Mouse (Mus musculus): ENCODE data around the gene S100a3. TPM values are rescaled to one million over a fixed set of nuclear protein-coding genes. Genes with fewer than 3 reads are reported as not detected.

Gene S100a3
- polyA plus RNA-seq, 1 experiment = 4.7 TPM

GRCm38 (mm10) chr3:90535446-90535845, 24.9 kb upstream of the S100a3 start:
- H3K4me2 ChIP-seq (ENCODE audit: low read depth) = no peak overlapping the region
- H3K27me3 ChIP-seq (ENCODE audit: control insufficient read depth, insufficient read depth, insufficient read length) = no peaks in the 10 kb centered on the region
- peaks cover 17% of the 10 kb centered on the region for H3K79me2 ChIP-seq (ENCODE audit: control insufficient read depth, insufficient read depth)
- H3K36me3 ChIP-seq (ENCODE audit: control insufficient read depth, insufficient read depth) = no peaks in the 10 kb centered on the region
- H3ac ChIP-seq (ENCODE audit: control insufficient read depth, insufficient read length) = no peak overlapping the region
- TF ChIP-seq MAX (IDR thresholded peaks at IDR 0.05; ENCODE audit: low read depth) (no peak), MYOG (IDR thresholded peaks at IDR 0.05; ENCODE audit: control insufficient read depth in 1 of 3, insufficient read depth in 1 of 3, insufficient read length in 2 of 3, low read depth in 2 of 3) (no peak), SRF (IDR thresholded peaks at IDR 0.05; ENCODE audit: control insufficient read depth, insufficient read length, low read depth) (no peak), POLR2A (IDR thresholded peaks at IDR 0.05; ENCODE audit: insufficient read length, low read depth) (no peak), TCF3 (IDR thresholded peaks at IDR 0.05; ENCODE audit: insufficient read length, low read depth) (no peak), MYOD1 (IDR thresholded peaks at IDR 0.05; ENCODE audit: control insufficient read depth in 1 of 3, insufficient read length in 2 of 3, low read depth in 2 of 3) (no peak), TCF12 (IDR thresholded peaks at IDR 0.05; ENCODE audit: insufficient read depth, poor library complexity, severe bottlenecking) (no peak), CEBPB (IDR thresholded peaks at IDR 0.05; ENCODE audit: insufficient read depth, poor library complexity, severe bottlenecking) (no peak), REST (IDR thresholded peaks at IDR 0.05; ENCODE audit: insufficient read depth, insufficient read length) (no peak), USF1 (IDR thresholded peaks at IDR 0.05; ENCODE audit: low read depth) (no peak), E2F4 (IDR thresholded peaks at IDR 0.05; ENCODE audit: insufficient read depth) (no peak), POLR2AphosphoS2 (IDR thresholded peaks at IDR 0.05; ENCODE audit: insufficient read length, low read depth) (no peak)
- no peak overlapping the region for H3K4me3 ChIP-seq

GRCm38 (mm10) chr3:90537141-90537904, 23.1 kb upstream of the S100a3 start, which contains the start of gene S100a16:
S100a16 (plus strand) TSS chr3:90537254.
- peak within 1 kb of the TSS; percentile 67 for H3K4me3 ChIP-seq
- TF ChIP-seq CEBPB (IDR thresholded peaks at IDR 0.05; ENCODE audit: insufficient read depth, poor library complexity, severe bottlenecking) = no peak
- TF ChIP-seq POLR2A (IDR thresholded peaks at IDR 0.05; ENCODE audit: insufficient read length, low read depth) = peak; percentile 76
- no peak for TF ChIP-seq SRF (IDR thresholded peaks at IDR 0.05; ENCODE audit: control insufficient read depth, insufficient read length, low read depth)
- peak; percentile 55 to 90 (median 83) for TF ChIP-seq MYOD1 (IDR thresholded peaks at IDR 0.05; ENCODE audit: control insufficient read depth in 1 of 3, insufficient read length in 2 of 3, low read depth in 2 of 3)
- no peak for TF ChIP-seq MAX (IDR thresholded peaks at IDR 0.05; ENCODE audit: low read depth)
- no peak for TF ChIP-seq TCF3 (IDR thresholded peaks at IDR 0.05; ENCODE audit: insufficient read length, low read depth)
- TF ChIP-seq POLR2AphosphoS2 (IDR thresholded peaks at IDR 0.05; ENCODE audit: insufficient read length, low read depth) = peak; percentile 66
- peak; percentile 27 for TF ChIP-seq TCF12 (IDR thresholded peaks at IDR 0.05; ENCODE audit: insufficient read depth, poor library complexity, severe bottlenecking)
- no peak for TF ChIP-seq REST (IDR thresholded peaks at IDR 0.05; ENCODE audit: insufficient read depth, insufficient read length)
- TF ChIP-seq MYOG (IDR thresholded peaks at IDR 0.05; ENCODE audit: control insufficient read depth in 1 of 3, insufficient read depth in 1 of 3, insufficient read length in 2 of 3, low read depth in 2 of 3) = peak; percentile 45 to 90 (median 77)

GRCm38 (mm10) chr3:90537905-90538296, 22.5 kb upstream of the S100a3 start:
- peak overlapping the region; percentile 5 for H3ac ChIP-seq (ENCODE audit: control insufficient read depth, insufficient read length)
- H3K4me2 ChIP-seq (ENCODE audit: low read depth) = peak overlapping the region; percentile 96
- H3K36me3 ChIP-seq (ENCODE audit: control insufficient read depth, insufficient read depth) = no peaks in the 10 kb centered on the region
- H3K27me3 ChIP-seq (ENCODE audit: control insufficient read depth, insufficient read depth, insufficient read length) = no peaks in the 10 kb centered on the region
- H3K4me3 ChIP-seq = peak overlapping the region; percentile 67
- TF ChIP-seq TCF3 (IDR thresholded peaks at IDR 0.05; ENCODE audit: insufficient read length, low read depth) (no peak), SRF (IDR thresholded peaks at IDR 0.05; ENCODE audit: control insufficient read depth, insufficient read length, low read depth) (no peak), MYOG (IDR thresholded peaks at IDR 0.05; ENCODE audit: control insufficient read depth in 1 of 3, insufficient read depth in 1 of 3, insufficient read length in 2 of 3, low read depth in 2 of 3) (no peak), MYOD1 (IDR thresholded peaks at IDR 0.05; ENCODE audit: control insufficient read depth in 1 of 3, insufficient read length in 2 of 3, low read depth in 2 of 3) (no peak), CEBPB (IDR thresholded peaks at IDR 0.05; ENCODE audit: insufficient read depth, poor library complexity, severe bottlenecking) (no peak), MAX (IDR thresholded peaks at IDR 0.05; ENCODE audit: low read depth) (no peak), POLR2AphosphoS2 (IDR thresholded peaks at IDR 0.05; ENCODE audit: insufficient read length, low read depth) (no peak), TCF12 (IDR thresholded peaks at IDR 0.05; ENCODE audit: insufficient read depth, poor library complexity, severe bottlenecking) (no peak), USF1 (IDR thresholded peaks at IDR 0.05; ENCODE audit: low read depth) (no peak), POLR2A (IDR thresholded peaks at IDR 0.05; ENCODE audit: insufficient read length, low read depth) (no peak), REST (IDR thresholded peaks at IDR 0.05; ENCODE audit: insufficient read depth, insufficient read length) (no peak), E2F4 (IDR thresholded peaks at IDR 0.05; ENCODE audit: insufficient read depth) (no peak)
- peaks cover 22% of the 10 kb centered on the region for H3K79me2 ChIP-seq (ENCODE audit: control insufficient read depth, insufficient read depth)

More at GRCm38 (mm10) chr3:90537141-90537904, 23.1 kb upstream of the S100a3 start, which contains the start of gene S100a16:
- H3K79me2 ChIP-seq (ENCODE audit: control insufficient read depth, insufficient read depth) = peaks cover 22% of the 10 kb centered on the region
- no peaks in the 10 kb centered on the region for H3K36me3 ChIP-seq (ENCODE audit: control insufficient read depth, insufficient read depth)
- H3K4me2 ChIP-seq (ENCODE audit: low read depth) = peak within 1 kb of the TSS; percentile 96
- H3ac ChIP-seq (ENCODE audit: control insufficient read depth, insufficient read length) = peak within 1 kb of the TSS; percentile 5
- no peaks in the 10 kb centered on the region for H3K27me3 ChIP-seq (ENCODE audit: control insufficient read depth, insufficient read depth, insufficient read length)

GRCm38 (mm10) chr3:90540904-90541303, 19.5 kb upstream of the S100a3 start:
- no peaks in the 10 kb centered on the region for H3K27me3 ChIP-seq (ENCODE audit: control insufficient read depth, insufficient read depth, insufficient read length)
- H3K4me2 ChIP-seq (ENCODE audit: low read depth) = peak overlapping the region; percentile 13

More at GRCm38 (mm10) chr3:90540904-90541303, 19.5 kb upstream of the S100a3 start:
- H3K79me2 ChIP-seq (ENCODE audit: control insufficient read depth, insufficient read depth) = peaks cover 22% of the 10 kb centered on the region
- no peaks in the 10 kb centered on the region for H3K36me3 ChIP-seq (ENCODE audit: control insufficient read depth, insufficient read depth)
- TF ChIP-seq TCF12 (IDR thresholded peaks at IDR 0.05; ENCODE audit: insufficient read depth, poor library complexity, severe bottlenecking) (no peak), MYOD1 (IDR thresholded peaks at IDR 0.05; ENCODE audit: control insufficient read depth in 1 of 3, insufficient read length in 2 of 3, low read depth in 2 of 3) (no peak), MYOG (IDR thresholded peaks at IDR 0.05; ENCODE audit: control insufficient read depth in 1 of 3, insufficient read depth in 1 of 3, insufficient read length in 2 of 3, low read depth in 2 of 3) (no peak), TCF3 (IDR thresholded peaks at IDR 0.05; ENCODE audit: insufficient read length, low read depth) (no peak), CEBPB (IDR thresholded peaks at IDR 0.05; ENCODE audit: insufficient read depth, poor library complexity, severe bottlenecking) (no peak), POLR2A (IDR thresholded peaks at IDR 0.05; ENCODE audit: insufficient read length, low read depth) (no peak), REST (IDR thresholded peaks at IDR 0.05; ENCODE audit: insufficient read depth, insufficient read length) (no peak), MAX (IDR thresholded peaks at IDR 0.05; ENCODE audit: low read depth) (no peak), USF1 (IDR thresholded peaks at IDR 0.05; ENCODE audit: low read depth) (no peak), E2F4 (IDR thresholded peaks at IDR 0.05; ENCODE audit: insufficient read depth) (no peak), SRF (IDR thresholded peaks at IDR 0.05; ENCODE audit: control insufficient read depth, insufficient read length, low read depth) (no peak), POLR2AphosphoS2 (IDR thresholded peaks at IDR 0.05; ENCODE audit: insufficient read length, low read depth) (no peak)
- H3K4me3 ChIP-seq = no peak overlapping the region
- no peak overlapping the region for H3ac ChIP-seq (ENCODE audit: control insufficient read depth, insufficient read length)
